Mouse (Mus musculus): ENCODE measurements around the gene Ccdc85c.

DNA sequence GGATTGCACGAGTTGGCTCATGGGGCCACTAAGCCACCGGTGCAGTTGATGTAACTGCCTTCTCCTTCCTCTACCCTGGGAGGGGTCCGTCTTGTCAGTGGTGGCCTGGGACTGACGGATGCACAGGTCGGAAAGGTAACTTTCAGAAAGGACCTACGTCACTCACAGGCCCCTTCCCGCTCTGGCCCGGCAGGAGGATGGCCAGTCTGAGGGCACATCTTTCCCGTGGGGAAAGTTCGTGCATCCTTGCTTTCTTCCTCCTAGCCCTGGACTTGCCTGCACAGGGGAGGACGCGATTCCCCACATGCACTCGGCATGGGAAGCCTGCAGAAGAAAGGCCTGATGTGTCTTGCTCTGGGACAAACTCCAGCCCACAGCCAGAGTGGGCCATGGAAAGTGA, 49.0 kb downstream of the Ccdc85c start:
- TF ChIP-seq POLR2A (IDR thresholded peaks at IDR 0.05; ENCODE audit: borderline replicate concordance, control insufficient read depth, low read depth, low read length) = no peak
- no peak for TF ChIP-seq CTCF (IDR thresholded peaks at IDR 0.05; ENCODE audit: control insufficient read depth, insufficient read depth, low read length)
